In genomic region chr12:85095146-85095545, GRCm38 (mm10) we compare ENCODE assay signal across 12 mouse cellular contexts.
"Had no signal": no experiment of that assay in that cellular context is flagged by ENCODE, and none has a peak within 500 bp of the region (broad histone marks: within the 10 kb centered on the region; RNA-seq: fewer than 3 reads in every experiment).

No protein-coding gene starts in this region.

- ATAC-seq: midbrain, embryonic 16.5 days had no signal

- H3K9ac ChIP-seq: liver, embryonic 15.5 days had no signal

- H3K4me2 ChIP-seq: liver, embryonic 11.5 days; liver, embryonic 15.5 days had no signal

- H3K4me3 ChIP-seq: limb, embryonic 13.5 days; liver, embryonic 15.5 days; midbrain, embryonic 10.5 days had no signal

- H3K36me3 ChIP-seq: liver, embryonic 15.5 days; midbrain, embryonic 10.5 days had no signal

- H3K27ac ChIP-seq: kidney, postnatal 0 days; liver, embryonic 15.5 days; midbrain, embryonic 10.5 days had no signal

- H3K9me3 ChIP-seq: limb, embryonic 13.5 days; liver, embryonic 15.5 days; midbrain, embryonic 10.5 days had no signal

- DNase-seq: kidney, adult 9 months; kidney, postnatal 36 days; lung, adult 2 months; right cerebral cortex, adult 18-20 months; right cerebral cortex, postnatal 25 days; thymus, postnatal 36 days had no signal

- H3K27me3 ChIP-seq: limb, embryonic 13.5 days; liver, embryonic 15.5 days had no signal
